Mouse (Mus musculus): ENCODE results near the gene Hist2h3c1. TPM values are rescaled to one million over a fixed set of nuclear protein-coding genes. Genes with fewer than 3 reads are reported as not detected.
"Not testable (repeated sequence)": the region's sequence is repeated elsewhere in the genome, so short reads cannot be mapped to it uniquely, and the experiment has no call there.

Gene Hist2h3c1
- total RNA-seq, 2 experiments from 2014 or later = not detected

DNA sequence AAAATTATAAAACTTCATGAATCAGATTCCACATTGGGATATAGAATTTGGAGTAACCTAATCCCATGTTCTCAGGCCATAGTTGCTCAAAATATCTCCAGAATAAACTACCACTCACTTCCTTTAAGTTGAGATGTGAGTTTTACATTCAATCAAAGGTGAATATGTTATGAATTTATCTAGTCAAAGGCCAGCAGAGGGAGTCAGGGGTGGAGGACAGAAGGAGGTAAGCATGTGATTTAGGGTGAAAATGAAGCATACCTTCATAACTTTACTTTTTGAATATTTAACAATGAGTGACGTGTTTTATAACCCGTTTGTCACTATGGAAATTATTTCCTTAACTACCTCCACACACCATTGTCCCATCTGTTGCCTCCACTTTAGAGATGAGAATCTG is 11.6 kb upstream of the Hist2h3c1 start:
- DNase-seq (ENCODE audit: low spot score in 2 of 2) = no peak

DNA sequence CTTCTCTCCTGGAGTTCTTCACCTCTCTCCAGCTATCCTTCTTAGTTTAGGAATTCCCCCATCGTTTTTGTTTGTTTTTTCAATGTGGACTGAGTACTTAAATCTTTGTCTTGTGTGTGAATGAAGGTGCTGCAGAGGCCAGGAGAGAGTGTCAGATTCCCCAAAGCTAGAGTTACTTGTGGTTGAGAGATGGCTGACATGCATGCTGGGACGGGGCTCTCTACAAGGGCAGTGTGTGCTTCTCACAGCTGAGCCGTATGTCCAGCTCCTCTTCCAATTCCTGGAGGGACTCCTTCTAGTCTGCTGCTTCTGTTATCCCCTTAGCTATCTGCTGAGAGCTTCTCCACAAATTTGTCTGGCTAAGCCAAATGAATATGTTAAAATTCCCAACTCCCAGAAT is 10.6 kb upstream of the Hist2h3c1 start:
- no peak for DNase-seq (ENCODE audit: low spot score in 2 of 2)

DNA sequence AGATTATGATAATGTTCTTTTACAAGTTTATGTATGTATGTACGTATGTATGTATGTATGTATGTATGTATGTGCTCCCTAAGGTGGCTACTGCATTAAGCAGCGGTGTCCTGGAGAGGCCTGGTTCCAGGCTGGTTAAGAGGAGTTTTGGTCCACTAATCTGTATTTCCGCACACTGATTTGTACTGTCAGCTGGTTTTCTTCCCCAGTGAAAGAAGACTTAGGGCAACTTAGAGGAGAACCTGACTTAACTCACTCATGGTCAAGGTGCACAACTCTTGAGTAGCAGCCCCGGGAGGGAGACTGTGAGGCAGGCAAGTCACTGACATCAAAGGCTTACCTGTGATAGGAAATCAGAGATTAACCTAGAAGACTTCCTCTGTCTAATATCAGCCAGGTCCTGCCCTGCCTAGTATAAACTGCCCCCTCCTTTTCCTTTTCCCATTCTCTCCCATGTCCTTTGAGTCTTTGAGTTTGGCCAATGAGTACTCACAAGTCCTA is 9.6 kb upstream of the Hist2h3c1 start:
- DNase-seq (ENCODE audit: low spot score in 2 of 2) = no peak

DNA sequence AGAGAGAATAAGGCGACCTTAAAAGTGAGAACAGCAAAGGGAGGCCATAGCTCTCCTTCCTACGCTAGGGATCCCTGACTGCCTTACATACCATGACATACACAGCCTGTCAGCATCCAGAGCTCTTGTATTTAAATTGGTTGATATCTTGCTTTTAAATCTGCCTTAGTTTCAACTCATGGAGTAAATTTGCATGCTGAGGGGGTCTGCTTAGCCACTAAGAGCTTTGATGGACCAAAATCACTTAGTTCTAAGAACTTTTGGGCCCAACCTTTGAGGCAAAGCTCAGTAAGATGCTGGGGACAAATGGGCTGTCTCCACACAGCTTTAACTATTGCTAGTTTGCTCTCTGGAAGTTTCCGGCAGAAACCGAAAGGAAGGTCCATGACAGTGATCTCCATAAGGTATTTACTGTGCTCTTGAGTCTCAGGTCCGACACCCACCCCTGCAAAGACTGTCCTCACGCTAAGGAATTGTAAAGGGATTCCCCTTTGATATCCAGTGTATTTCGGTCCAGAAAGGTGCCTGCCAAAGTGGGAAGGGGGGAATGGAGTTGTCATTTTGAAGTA is 9.1 kb upstream of the Hist2h3c1 start:
- DNase-seq (ENCODE audit: low spot score in 2 of 2) = no peak

DNA sequence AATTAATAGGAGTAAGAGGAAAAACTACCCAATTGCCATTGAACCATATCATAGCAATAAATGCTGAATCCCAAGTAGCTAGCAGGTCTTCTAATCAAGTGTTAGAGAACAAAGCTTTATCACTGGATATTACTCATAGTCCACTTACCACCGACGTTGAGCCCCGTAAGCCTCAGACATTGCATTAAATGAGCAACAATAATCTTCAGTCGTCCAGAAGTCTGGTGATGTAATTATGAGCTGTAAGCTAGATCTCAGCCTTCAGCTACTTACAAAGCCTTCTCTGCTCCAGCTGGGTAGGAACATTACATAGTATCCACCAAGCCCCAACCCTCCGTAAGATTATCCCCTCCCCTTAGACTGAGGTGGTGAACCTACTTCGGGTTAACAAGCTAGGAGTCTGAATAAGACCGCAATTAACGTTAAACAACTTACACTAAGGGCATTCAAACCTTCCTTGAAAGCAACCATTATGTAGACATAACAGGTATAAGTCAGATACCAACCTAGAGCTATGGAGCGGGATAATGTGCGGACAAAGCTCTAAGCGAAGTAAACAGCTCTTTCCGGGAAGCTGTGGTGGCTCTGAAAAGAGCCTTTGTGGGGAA is 8.5 kb upstream of the Hist2h3c1 start:
- no peak for DNase-seq (ENCODE audit: low spot score in 2 of 2)

DNA sequence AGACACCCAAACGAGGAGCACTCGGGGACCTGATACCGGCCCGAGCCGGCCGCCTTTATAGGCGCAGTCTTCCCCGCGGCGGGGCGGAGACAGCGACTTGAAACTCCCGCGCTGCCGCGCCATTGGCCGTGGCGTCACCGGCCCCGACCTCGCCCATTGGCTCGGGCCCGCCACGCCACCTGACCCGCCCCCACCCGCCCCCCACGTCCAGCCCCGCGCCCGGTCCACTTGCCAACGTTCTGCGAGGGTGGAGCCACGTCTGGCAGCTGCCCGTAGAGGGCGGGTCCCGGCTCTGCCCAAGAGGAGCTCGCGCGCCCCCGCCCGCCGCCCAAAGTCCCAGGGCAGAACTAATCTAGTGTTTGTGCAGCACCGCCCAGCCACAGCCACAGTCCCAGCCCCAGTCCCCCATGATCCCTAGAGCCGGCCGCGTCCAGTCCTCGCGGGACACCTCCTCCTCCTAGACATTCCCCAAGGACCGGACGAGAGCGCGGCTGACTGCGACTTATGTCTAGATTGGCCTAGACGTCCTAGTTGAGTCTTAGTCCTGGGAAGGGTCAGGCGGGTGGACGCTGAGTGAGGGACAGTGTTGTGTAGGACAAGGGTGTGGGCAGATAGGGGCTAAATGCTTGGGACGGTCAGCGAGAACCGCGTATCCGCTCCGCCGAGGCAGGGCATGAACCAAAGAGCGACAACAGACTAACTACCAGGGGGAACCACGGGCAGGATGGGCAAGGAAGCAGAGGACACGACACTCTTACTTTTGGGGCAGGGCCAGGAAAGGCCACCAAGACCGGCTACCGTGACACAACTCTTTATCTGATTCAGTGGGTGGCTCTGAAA is 7.3 kb upstream of the Hist2h3c1 start, which contains the start of gene Hist2h3c2:
Hist2h3c2 (minus strand) TSS at position 174 of the 840 bp plus-strand sequence.
- DNase-seq (ENCODE audit: low spot score in 2 of 2) = peak; percentile 25 to 38

DNA sequence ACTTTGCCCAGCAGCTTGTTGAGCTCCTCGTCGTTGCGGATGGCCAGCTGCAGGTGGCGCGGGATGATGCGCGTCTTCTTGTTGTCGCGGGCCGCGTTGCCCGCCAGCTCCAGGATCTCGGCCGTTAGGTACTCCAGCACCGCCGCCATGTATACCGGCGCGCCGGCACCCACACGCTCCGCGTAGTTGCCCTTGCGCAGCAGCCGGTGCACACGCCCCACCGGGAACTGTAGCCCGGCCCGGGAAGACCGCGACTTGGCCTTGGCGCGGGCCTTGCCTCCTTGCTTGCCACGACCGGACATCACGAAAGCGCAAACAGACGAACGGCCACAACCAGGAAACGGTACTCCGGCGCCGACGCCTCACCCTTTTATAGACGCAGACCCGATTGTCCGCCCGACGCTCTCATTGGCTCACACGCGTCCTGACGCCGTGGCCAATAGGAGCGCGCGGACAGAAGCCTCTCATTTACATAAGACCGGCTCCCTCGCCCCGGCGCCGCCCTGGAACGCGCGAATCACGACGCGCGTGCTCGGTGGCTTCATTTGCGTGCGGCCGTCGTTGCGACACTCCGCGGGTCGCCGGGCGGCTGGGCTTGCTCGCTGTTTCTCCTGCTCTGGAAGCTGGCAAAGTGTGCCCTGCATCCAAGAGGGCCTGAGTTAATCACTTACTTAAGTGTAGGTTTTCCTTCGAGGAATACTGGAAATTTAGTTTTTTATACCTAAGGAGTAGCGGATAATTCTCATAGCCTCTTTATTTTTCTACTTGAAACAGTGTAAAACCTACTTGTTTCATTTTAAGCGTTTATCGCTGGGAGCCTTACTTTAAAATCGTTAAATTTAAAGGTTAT is 6.3 kb upstream of the Hist2h3c1 start, which contains the start of gene Hist2h2aa2:
Hist2h2aa2 (minus strand) TSS at position 328 of the 850 bp plus-strand sequence.
- DNase-seq (ENCODE audit: low spot score in 2 of 2) = peak; percentile 95 to 98

DNA sequence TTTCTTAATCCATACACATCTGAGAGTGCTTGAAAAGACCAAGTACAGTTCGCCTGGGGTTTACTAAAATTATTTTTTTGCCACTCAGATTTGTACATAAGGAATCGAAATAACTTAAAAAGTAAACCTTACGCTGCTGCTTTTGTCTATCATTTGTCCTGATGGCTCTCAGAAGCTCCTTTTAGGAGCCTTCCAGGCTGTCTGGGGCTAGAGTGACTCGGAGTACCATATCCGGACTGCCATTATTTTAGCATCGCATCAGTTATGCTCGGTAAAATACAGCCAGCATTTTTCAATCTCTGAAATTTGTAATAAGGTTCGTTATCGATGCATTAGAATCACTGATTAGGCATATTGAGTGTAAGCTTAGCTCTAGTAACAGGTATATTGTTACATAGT is 5.7 kb upstream of the Hist2h3c1 start:
- no peak for DNase-seq (ENCODE audit: low spot score in 2 of 2)

DNA sequence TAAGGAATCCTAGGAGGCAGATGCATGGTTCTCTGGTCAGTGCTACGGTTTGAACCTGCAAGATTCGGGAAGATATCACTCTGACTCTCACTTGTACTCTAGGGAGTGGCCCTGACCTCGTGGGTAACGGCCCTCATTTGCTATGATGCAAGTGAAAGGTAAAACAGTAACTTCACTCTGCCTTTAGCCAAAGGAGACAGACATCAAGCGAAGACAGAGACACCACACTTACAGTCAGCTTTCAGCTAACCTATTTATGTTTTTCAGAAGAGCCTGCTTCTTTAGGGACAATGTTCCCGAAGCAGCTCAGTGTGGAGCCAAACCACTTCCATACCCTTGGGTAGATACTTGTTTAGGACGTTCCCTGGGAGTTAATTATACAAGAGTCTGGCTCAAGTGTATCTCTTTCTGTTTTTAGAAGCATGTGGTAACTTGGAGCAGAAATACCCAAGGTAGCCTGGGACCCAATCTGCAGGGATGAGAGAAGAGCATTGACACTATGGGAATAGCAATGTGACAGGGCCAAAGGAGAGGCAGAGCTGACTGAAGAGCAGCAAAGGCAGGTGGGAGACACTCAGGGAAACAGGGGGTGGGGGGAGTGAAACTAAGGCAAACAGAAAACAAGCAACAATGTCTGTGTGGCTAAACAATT is 2.4 kb upstream of the Hist2h3c1 start:
- no peak for DNase-seq (ENCODE audit: low spot score in 2 of 2)

DNA sequence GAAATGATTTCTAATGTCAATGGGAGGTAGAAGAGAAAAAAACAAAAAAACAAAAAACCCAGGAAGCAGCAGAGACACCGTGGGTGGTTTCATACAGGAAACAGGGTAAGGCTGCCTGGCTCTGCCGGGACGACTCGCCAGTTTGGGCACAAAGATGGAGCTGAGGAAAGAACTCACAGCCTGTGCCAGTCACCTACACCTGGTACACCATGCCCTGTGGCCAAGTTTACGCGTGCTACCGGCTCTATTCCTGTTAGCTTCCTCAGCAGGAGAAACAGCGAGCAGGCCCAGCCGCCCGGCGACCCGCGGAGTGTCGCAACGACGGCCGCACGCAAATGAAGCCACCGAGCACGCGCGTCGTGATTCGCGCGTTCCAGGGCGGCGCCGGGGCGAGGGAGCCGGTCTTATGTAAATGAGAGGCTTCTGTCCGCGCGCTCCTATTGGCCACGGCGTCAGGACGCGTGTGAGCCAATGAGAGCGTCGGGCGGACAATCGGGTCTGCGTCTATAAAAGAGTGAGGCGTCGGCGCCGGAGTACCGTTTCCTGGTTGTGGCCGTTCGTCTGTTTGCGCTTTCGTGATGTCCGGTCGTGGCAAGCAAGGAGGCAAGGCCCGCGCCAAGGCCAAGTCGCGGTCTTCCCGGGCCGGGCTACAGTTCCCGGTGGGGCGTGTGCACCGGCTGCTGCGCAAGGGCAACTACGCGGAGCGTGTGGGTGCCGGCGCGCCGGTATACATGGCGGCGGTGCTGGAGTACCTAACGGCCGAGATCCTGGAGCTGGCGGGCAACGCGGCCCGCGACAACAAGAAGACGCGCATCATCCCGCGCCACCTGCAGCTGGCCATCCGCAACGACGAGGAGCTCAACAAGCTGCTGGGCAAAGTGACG is 1.2 kb upstream of the Hist2h3c1 start, which contains the start of gene Hist2h2aa1:
Hist2h2aa1 (plus strand) TSS at position 495 of the 884 bp plus-strand sequence.
- DNase-seq (ENCODE audit: low spot score in 2 of 2) = peak; percentile 82 to 87

DNA sequence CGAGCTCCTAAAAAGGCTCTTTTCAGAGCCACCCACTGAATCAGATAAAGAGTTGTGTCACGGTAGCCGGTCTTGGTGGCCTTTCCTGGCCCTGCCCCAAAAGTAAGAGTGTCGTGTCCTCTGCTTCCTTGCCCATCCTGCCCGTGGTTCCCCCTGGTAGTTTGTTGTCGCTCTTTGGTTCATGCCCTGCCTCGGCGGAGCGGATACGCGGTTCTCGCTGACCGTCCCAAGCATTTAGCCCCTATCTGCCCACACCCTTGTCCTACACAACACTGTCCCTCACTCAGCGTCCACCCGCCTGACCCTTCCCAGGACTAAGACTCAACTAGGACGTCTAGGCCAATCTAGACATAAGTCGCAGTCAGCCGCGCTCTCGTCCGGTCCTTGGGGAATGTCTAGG is 467 bp upstream of the Hist2h3c1 start:
- not testable (repeated sequence) for DNase-seq (ENCODE audit: low spot score in 2 of 2)

DNA sequence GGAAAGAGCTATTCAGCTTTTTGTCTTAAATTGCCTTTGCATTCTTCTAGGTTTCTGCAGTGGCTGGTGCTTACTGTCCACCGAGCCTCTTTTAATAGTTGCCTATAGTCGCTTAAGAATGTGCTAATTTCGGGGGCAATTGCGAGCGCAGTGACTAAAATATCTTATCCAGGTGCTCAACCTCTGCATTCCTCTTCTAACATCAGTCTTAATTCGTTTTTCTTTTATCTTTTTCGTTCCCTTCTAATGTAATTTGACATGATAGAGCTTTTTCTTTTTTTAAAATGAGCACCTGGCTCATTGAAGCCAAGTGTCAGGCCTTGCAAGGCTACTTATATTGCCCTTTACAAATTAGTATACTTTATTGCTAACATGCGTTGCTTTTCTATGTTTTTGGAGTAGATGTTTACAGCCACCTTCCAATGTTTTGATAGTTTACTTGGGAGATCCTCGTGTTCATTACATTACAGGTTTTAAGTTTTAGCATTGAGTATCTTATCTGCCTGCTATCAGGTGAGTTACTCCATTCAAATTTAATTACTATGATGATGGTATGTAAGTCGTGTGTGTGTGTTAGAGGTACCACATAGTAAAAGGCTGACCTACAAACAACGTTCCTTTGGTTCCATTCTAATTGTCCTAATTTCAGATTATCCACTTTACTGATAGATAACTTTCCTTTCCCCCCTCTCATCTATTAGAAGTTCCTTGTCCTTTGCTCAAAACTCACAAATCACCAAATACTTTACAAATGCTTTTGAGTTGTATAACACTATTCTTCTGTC is 1.1 kb downstream of the Hist2h3c1 start:
- DNase-seq (ENCODE audit: low spot score in 2 of 2) = no peak

DNA sequence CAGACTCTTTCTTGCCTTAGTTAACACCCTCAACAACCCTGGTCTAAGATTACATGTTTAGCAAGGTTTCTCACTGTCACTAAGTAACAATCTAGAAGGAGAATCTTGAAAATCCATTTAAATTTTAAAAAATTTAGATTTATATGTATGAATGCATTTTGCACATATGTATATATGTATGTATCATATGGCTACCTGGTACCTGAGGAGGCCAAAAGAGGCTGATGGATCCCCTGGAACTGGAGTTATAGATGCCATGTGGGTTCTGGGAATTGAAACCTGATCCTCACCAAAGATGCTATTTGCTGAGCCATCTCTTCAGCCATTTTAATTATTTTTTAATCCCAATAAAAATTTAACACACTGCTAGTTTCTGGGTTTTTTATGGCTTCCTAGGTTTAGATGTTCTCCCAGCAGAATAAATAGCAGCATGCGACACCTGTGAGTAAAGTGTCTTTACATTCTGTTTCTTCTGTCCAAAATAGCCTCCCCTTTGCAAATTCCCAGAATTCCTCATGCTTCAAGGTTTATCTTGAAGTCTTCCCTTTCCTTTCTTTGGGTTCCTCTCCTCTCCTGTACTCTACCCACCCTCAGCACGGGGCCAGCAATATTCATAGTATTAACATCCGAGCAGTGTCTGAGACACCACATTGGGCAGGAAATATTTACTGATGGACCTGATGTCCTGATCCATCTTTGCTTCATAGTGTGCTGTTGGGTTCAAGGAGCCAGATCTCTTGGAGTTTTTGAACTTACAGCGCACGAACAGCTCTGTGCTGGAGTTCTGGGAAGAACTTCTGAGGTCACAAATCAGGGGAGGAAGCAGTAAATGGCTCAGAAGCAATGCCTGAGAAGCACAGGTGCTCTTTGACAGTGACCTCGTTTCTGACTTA is 1.9 kb downstream of the Hist2h3c1 start:
- no peak for DNase-seq (ENCODE audit: low spot score in 2 of 2)

DNA sequence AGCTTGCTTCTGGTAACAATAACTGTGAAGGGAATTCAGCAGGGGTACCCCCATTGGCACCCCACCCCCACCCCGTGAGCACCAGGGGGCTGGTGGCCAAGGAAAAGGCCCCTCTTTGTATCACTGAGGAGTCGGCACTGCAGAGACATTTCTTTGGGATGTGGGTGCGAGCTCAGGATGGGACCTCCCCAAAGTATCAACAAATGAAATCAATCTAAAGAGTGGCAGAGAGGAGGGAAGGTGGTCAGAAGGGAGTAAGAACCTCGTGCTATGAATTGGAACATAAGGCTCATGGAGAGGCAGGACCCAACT is 2.5 kb downstream of the Hist2h3c1 start:
- no peak for DNase-seq (ENCODE audit: low spot score in 2 of 2)

DNA sequence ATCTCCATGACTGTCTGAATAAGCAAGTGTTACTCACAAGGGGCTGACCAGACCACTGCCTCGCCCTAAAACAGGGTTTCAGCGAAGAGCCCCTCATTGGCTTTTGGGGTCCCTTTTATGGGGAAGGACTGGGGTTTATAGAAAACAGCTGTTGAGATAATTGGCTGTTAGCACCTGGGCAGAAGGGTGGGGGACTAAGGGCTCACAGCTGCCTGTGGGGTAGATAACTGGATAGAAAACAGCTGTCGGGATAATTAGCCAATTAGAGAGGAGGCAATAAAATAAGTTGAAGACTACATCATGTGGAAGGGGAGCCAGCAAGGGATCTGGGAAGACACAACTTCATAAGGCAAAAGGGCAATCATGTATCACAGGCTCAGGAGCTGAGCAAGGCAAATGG is 4.4 kb downstream of the Hist2h3c1 start:
- no peak for DNase-seq (ENCODE audit: low spot score in 2 of 2)

DNA sequence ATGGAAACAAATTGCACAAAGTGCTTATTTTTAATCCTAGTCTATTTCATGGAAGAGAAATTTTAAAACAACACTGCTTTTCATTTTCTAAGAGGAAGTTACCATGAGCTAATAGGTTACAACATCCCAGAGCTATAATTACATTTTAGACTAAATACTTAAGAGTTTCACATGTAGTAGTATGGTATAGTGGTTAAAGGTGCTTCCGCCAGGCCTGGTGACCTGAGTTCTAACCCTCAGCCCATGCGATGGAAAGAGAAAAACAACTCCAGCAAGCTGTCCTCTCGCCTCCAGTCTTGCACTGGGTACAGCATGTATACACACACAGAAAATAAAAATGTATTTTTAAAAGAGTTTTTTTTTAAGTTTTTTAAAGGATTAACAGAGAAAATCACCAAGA is 5.3 kb downstream of the Hist2h3c1 start:
- DNase-seq (ENCODE audit: low spot score in 2 of 2) = no peak

DNA sequence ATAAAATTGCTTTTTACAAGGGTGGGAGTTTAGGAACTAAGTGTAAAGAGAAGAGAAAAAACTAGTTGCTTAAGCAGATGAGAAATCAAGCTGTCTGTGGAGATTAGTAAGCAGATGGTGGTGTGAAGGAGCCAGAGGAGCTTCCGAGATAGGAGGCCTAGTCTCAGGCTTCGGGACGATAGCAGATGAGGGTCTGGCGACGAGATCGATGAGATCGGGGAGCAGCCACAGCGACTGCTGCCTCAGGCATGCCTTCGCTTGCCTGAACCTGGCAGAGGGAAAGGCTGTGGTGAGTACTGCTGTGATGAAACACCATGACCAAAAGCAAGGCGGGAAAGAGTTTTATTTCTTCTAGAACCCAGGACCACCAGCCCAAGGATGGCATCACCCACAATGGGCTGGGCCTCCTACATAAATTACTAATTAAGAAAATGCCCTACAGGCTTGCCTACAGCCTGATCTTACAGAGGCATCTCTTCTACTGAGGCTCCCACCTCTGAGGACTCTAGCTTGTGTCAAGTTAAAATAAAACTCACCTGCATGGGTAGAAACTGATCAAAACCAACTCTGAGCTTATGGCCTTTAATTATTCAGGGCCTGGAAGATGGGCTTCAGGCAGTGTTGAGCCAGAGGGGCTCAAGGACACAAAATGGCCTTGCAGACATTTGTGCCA is 8.3 kb downstream of the Hist2h3c1 start:
- peak in 1 of 2 experiments; percentile 26 for DNase-seq (ENCODE audit: low spot score in 2 of 2)
